Mouse (Mus musculus) forebrain, embryonic 13.5 days (tissue): ENCODE data around the gene Mrgprg. TPM values are rescaled to one million over a fixed set of nuclear protein-coding genes. Genes with fewer than 3 reads are reported as not detected.

Experiments
- ATAC-seq: fragments of 200-750 bp; cut with Nextera tagmentation; 2 replicates; pipeline ENCODE4 v1.8.0; 2017
- H3K27ac ChIP-seq: fragments of 300-500 bp; sonication (generic); 2 replicates; pipeline ENCODE4 v1.5.1; 2015; ENCODE audit warnings: inconsistent platforms, mild to moderate bottlenecking, moderate library complexity
- H3K27me3 ChIP-seq: fragments of 300-500 bp; sonication (generic); 2 replicates; pipeline ENCODE4 v1.6.1; 2015; ENCODE audit warnings: mild to moderate bottlenecking, inconsistent platforms
- H3K36me3 ChIP-seq: fragments of 300-500 bp; sonication (generic); 2 replicates; pipeline ENCODE4 v1.6.1; 2015; ENCODE audit warnings: mild to moderate bottlenecking, inconsistent platforms; ENCODE audit not compliant: poor library complexity, severe bottlenecking
- H3K4me1 ChIP-seq: fragments of 300-500 bp; sonication (generic); 2 replicates; pipeline ENCODE4 v1.6.1; 2015; ENCODE audit warnings: inconsistent platforms
- H3K4me2 ChIP-seq: fragments of 300-500 bp; sonication (generic); 2 replicates; pipeline ENCODE4 v1.6.1; 2015; ENCODE audit warnings: inconsistent platforms, mild to moderate bottlenecking, moderate library complexity
- H3K4me3 ChIP-seq: fragments of 300-500 bp; sonication (generic); 2 replicates; pipeline ENCODE4 v1.5.1; 2015; ENCODE audit warnings: mild to moderate bottlenecking, inconsistent platforms
- H3K9ac ChIP-seq: fragments of 300-500 bp; sonication (generic); 2 replicates; pipeline ENCODE4 v1.6.1; 2015; ENCODE audit warnings: mild to moderate bottlenecking, inconsistent platforms
- H3K9me3 ChIP-seq: fragments of 300-500 bp; sonication (generic); replicated peaks from 2 replicates; pipeline ENCODE4 v1.6.1; 2016; ENCODE audit warnings: inconsistent platforms
- WGBS: fragments of 180-500 bp; shearing (Covaris S2); methylation state at CpG from one replicate; pipeline ENCODE4 v1.1.7; 2015; 5-methylcytosine and 5-hydroxymethylcytosine counted together
- polyA plus RNA-seq: library from polyadenylated mRNA; unstranded; fragments of >200 nt; fragmentation: Nextera tagmentation; extraction: Ambion mirVana; gene quantifications from 2 replicates; pipeline ENCODE4 v1.2.1, GENCODE M21; 2015

The Mrgprg gene
- polyA plus RNA-seq, 1 experiment from 2014 or later: not detected

- peaks cover 24% of the 10 kb centered on the region for H3K4me1 ChIP-seq
- 86% methylated on average over 3 of the region's 3 CpGs for WGBS
- H3K27me3 ChIP-seq: peaks cover 33% of the 10 kb centered on the region
- no peaks in the 10 kb centered on the region for H3K36me3 ChIP-seq
- H3K4me3 ChIP-seq: no peak overlapping the region
- no peak overlapping the region for H3K27ac ChIP-seq
- H3K4me2 ChIP-seq: no peak overlapping the region
- no peak for ATAC-seq
- H3K9me3 ChIP-seq: no peaks in the 10 kb centered on the region
- H3K9ac ChIP-seq: no peak overlapping the region
Measured at GRCm38 (mm10) chr7:143752606-143753005, 14.2 kb downstream of the Mrgprg start.

GRCm38 (mm10) chr7:143752056-143752455 lies 14.7 kb downstream of the Mrgprg start:
- H3K4me2 ChIP-seq: no peak overlapping the region
- H3K36me3 ChIP-seq: no peaks in the 10 kb centered on the region
- no peak overlapping the region for H3K27ac ChIP-seq
- peaks cover 28% of the 10 kb centered on the region for H3K27me3 ChIP-seq
- no peak overlapping the region for H3K9ac ChIP-seq
- ATAC-seq: no peak
- peaks cover 22% of the 10 kb centered on the region for H3K4me1 ChIP-seq
- H3K4me3 ChIP-seq: no peak overlapping the region
- H3K9me3 ChIP-seq: no peaks in the 10 kb centered on the region
- WGBS: 77% methylated on average over 4 of the region's 4 CpGs

DNA sequence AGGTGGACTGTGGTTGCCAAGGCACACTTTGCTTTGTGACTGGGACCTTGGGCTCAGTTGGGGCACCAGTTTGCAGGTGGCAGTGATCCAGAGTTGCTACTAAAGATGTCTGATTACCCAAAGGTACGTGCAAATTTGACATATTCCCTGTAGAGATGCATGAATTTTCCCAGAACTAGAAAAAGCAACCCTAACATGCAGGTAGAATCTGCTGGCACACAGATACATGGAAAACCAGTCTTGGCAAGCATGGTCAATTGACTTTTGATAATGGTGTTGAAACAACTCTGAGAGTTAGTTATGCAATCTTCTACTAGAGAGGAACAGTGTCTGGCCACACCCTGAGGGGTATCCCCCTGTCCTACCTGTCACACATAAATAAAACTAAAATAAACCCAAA lies 15.4 kb downstream of the Mrgprg start:
- no peak overlapping the region for H3K9ac ChIP-seq
- H3K4me1 ChIP-seq: peaks cover 15% of the 10 kb centered on the region
- no peak overlapping the region for H3K27ac ChIP-seq
- 73% methylated on average over 1 of the region's 1 CpGs for whole genome bisulfite sequencing
- H3K27me3 ChIP-seq: peaks cover 27% of the 10 kb centered on the region
- ATAC-seq: no peak
- H3K9me3 ChIP-seq: no peaks in the 10 kb centered on the region
- no peak overlapping the region for H3K4me3 ChIP-seq
- no peaks in the 10 kb centered on the region for H3K36me3 ChIP-seq
- H3K4me2 ChIP-seq: no peak overlapping the region

DNA sequence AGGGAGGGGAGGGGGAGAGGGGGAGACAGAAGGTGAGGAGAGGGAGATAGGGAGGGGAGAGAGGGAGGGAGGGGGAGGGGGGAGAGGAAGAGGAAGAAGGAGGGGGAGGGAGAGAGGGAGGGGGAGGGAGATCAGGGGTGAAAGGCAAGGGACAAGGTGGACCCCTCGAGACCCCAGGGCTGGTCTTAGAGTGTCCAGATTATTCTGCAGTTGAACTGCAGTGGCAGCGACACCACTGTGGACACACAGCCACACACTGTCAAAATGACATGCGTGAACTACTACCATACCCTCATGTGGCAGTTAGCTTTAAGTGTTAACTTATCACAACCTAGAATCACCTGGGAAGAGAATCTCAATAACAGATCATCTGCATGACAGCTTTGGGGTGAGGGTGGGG lies 17.7 kb downstream of the Mrgprg start:
- Histone ChIP-seq H3K4me3 (no peak overlapping the region), H3K27me3 (peaks cover 5% of the 10 kb centered on the region; the same call in 1 of the 2 replicates), H3K4me1 (peaks cover 14% of the 10 kb centered on the region), H3K27ac (peak overlapping the region; percentile 51; the same call in 1 of the 2 replicates), H3K9me3 (no peaks in the 10 kb centered on the region), H3K9ac (no peak overlapping the region), H3K36me3 (no peaks in the 10 kb centered on the region), H3K4me2 (no peak overlapping the region)
- 68% methylated on average over 3 of the region's 3 CpGs for WGBS
- ATAC-seq: peak; percentile 43; the same call in 1 of the 2 replicates

GRCm38 (mm10) chr7:143748041-143748868 lies 18.5 kb downstream of the Mrgprg start:
- H3K27ac ChIP-seq: peak overlapping the region; percentile 61
- 3% methylated on average over 16 of the region's 16 CpGs for WGBS
- peaks cover 14% of the 10 kb centered on the region for H3K4me1 ChIP-seq
- peak overlapping the region; percentile 51 for H3K9ac ChIP-seq
- peaks cover 5% of the 10 kb centered on the region; the same call in 1 of the 2 replicates for H3K27me3 ChIP-seq
- H3K4me3 ChIP-seq: no peak overlapping the region; the same call in 1 of the 2 replicates
- H3K4me2 ChIP-seq: peak overlapping the region; percentile 46
- no peaks in the 10 kb centered on the region for H3K36me3 ChIP-seq
- peak; percentile 93 for ATAC-seq
- H3K9me3 ChIP-seq: no peaks in the 10 kb centered on the region

DNA sequence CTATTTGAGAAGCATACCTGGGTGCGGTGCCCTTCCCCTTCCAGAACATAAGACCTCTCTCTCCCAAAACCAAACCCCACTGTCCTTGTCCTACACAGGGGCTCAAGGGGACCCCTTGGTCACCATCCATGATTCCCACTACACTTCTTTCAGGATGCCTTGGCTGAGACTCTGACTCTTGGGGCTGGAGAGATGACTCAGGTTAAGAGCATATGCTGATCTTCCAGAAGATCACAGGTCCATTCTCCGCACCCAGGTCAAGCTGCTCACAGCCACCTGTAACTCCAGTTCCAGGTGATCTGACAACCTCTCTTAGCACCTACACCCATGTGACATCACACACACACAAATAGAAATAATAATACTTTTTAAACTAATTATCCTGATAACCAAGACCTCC lies 26.1 kb downstream of the Mrgprg start:
- peaks cover 35% of the 10 kb centered on the region for H3K4me1 ChIP-seq
- WGBS: 20% methylated on average over 2 of the region's 2 CpGs
- no peaks in the 10 kb centered on the region for H3K36me3 ChIP-seq
- no peak overlapping the region; the same call in 1 of the 2 replicates for H3K27ac ChIP-seq
- H3K27me3 ChIP-seq: peaks cover 19% of the 10 kb centered on the region
- peak overlapping the region; percentile 69 for H3K4me3 ChIP-seq
- H3K4me2 ChIP-seq: peak overlapping the region; percentile 87
- H3K9ac ChIP-seq: peak overlapping the region; percentile 94
- no peak for ATAC-seq
- H3K9me3 ChIP-seq: no peaks in the 10 kb centered on the region

DNA sequence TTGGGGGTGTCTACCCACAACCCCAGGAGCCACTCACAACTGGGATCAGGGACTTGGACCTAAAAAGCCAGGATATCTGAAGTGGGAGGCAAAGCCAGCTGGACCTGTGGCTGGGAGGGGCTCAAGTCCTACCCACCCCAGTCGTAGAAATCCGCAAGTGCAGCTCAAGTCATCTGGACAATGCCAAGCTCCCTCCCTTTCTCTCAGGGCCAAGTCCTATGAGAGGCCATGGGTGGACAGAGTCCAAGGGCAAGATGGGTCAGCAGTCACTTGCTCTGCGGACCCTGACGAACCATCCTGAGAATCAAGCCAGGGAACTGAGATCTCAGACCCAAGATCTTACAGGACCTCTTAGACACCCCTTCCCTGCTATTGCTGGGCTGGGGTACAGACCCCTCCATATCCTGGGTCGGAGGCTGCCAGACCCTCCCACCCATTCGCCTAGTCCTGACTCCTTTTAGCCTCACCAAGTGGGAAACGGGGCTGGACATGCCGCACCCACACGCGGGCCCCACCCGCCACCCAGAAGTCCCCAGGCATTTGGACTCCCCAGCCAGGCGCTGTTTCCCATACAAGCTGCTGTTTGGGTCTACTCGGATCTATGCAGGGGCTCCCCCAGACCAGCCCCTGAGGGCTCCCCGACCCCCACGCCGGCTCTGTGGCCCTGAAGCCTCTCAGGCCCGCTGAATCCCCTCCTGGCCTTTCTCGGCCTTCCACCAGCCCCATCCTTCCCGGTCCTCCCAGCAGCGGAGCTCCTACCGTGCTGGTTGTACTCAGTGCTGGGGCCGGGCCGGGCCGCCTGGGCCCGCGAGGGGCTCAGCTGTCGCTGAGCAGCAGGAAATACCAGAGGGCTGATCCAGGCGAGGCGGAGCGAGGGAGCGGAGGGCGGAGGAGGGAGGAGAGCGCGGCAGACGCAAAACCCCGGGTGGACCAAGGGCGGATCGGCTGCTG lies 27.0 kb downstream of the Mrgprg start:
- peak overlapping the region; percentile 82 for H3K27ac ChIP-seq
- peak overlapping the region; percentile 87 for H3K4me2 ChIP-seq
- H3K4me3 ChIP-seq: peak overlapping the region; percentile 69
- WGBS: 6% methylated on average over 31 of the region's 38 CpGs
- no peaks in the 10 kb centered on the region for H3K36me3 ChIP-seq
- ATAC-seq: peak; percentile 92
- H3K9ac ChIP-seq: peak overlapping the region; percentile 94
- peaks cover 35% of the 10 kb centered on the region for H3K4me1 ChIP-seq
- no peaks in the 10 kb centered on the region for H3K9me3 ChIP-seq
- peaks cover 19% of the 10 kb centered on the region for H3K27me3 ChIP-seq

DNA sequence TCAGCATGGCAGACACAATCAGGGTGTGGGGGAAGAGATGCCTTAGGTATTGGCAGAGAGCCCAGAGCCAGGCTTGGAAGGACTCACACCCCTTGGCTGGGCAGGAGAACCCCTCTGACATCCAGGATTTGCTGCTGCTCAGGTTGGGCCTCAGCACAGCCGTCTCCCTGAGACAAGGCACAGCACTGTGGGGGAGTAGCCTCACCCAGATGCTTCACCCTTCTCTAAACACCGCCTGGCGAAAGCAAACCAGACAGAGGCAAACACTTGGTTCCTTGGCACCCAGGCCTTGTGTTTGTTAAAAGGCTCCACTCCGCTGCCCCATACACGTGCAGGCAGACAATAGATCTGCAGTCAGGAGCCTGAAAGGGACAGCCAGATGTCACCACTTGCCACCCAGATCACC lies 28.2 kb downstream of the Mrgprg start:
- 20% methylated on average over 5 of the region's 5 CpGs for WGBS

DNA sequence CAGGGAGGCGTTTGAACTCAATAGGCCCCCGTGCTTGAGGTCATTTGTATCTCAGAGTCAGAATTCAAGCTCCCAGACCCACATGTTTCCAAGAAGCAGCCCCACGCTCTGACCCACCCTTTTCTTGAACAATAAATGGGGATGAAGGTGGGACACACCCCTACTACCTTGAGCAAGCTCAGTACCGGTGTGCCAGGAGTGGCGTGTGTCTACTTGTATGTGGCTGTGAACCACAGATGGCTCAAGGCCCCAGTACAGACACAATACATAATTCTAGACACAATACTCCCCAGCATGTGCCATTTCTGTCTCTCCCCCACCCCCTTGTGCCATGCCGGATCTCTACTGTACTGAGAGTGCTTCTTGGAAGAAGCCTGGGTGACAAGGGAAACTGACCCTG lies 28.6 kb downstream of the Mrgprg start:
- Histone ChIP-seq H3K4me1 (peaks cover 35% of the 10 kb centered on the region), H3K27ac (peak overlapping the region; percentile 82), H3K4me2 (peak overlapping the region; percentile 87), H3K27me3 (peaks cover 19% of the 10 kb centered on the region), H3K4me3 (peak overlapping the region; percentile 69), H3K9ac (peak overlapping the region; percentile 94), H3K36me3 (no peaks in the 10 kb centered on the region), H3K9me3 (no peaks in the 10 kb centered on the region)
- WGBS: 72% methylated on average over 6 of the region's 6 CpGs
- no peak; the same call in 1 of the 2 replicates for ATAC-seq

More for the DNA sequence above, 28.2 kb downstream of the Mrgprg start:
- peaks cover 35% of the 10 kb centered on the region for H3K4me1 ChIP-seq
- H3K9ac ChIP-seq: peak overlapping the region; percentile 94
- peak; percentile 40 for ATAC-seq
- no peaks in the 10 kb centered on the region for H3K9me3 ChIP-seq
- H3K27me3 ChIP-seq: peaks cover 19% of the 10 kb centered on the region
- H3K27ac ChIP-seq: peak overlapping the region; percentile 82
- no peaks in the 10 kb centered on the region for H3K36me3 ChIP-seq
- H3K4me3 ChIP-seq: peak overlapping the region; percentile 69
- H3K4me2 ChIP-seq: peak overlapping the region; percentile 87

DNA sequence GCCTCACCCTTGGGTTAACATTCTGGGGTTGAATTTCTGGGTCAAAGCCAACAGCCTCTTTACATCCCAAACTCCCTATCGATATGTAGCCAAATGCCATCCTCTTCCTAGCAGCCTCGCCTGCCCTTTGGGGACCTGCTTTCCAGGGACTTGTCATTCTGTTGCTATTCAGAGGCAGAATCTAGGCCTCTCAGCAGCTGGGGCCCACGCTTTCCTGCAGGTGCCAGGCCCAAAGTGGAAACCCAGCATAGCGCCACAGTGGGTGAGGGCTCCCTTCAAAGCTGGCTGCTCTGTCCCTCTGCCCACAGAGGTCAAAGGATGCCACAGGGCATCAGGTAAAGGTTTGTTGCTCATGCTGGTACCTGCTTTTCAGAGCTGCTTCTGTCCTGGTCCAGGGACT lies 33.0 kb downstream of the Mrgprg start:
- peaks cover 15% of the 10 kb centered on the region for H3K4me1 ChIP-seq

GRCm38 (mm10) chr7:143729886-143730285 lies 36.9 kb downstream of the Mrgprg start:
- H3K27ac ChIP-seq: no peak overlapping the region
- H3K27me3 ChIP-seq: no peaks in the 10 kb centered on the region
- no peak overlapping the region for H3K4me2 ChIP-seq
- no peaks in the 10 kb centered on the region for H3K9me3 ChIP-seq
- 77% methylated on average over 10 of the region's 10 CpGs for WGBS
- H3K36me3 ChIP-seq: no peaks in the 10 kb centered on the region
- no peak overlapping the region for H3K9ac ChIP-seq
- no peak overlapping the region for H3K4me3 ChIP-seq
- H3K4me1 ChIP-seq: no peaks in the 10 kb centered on the region
- no peak for ATAC-seq

More for the DNA sequence above, 33.0 kb downstream of the Mrgprg start:
- H3K36me3 ChIP-seq: no peaks in the 10 kb centered on the region
- no peaks in the 10 kb centered on the region for H3K9me3 ChIP-seq
- WGBS: 89% methylated on average over 4 of the region's 4 CpGs
- no peak overlapping the region for H3K4me2 ChIP-seq
- H3K27me3 ChIP-seq: no peaks in the 10 kb centered on the region
- ATAC-seq: no peak
- no peak overlapping the region for H3K27ac ChIP-seq
- H3K9ac ChIP-seq: no peak overlapping the region
- no peak overlapping the region for H3K4me3 ChIP-seq

DNA sequence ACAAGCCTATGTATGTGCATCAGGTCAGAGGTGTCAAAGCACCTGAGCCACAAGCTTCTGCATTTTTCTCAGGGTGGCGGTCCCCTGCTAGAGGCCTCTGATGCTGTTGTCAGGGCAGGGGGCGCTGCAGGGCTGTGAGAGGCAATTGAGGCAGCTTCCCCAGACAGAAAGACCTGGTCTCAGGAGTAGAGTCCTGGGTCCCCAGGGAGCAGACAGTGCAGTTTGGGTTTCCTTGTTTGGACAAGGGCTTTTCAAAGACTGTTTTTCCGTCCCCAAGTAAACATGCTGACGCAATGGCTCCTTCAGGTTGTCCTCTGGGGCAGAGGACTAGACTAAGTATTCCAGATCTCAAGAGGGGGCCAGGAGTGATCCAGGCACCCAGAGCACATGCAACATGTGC lies 40.4 kb downstream of the Mrgprg start:
- Histone ChIP-seq H3K27ac (no peak overlapping the region), H3K4me1 (0 out of 2 replicates have a peak, but pooled peaks cover 7% of the 10 kb centered on the region)

More for the DNA sequence above, 40.4 kb downstream of the Mrgprg start:
- no peak for ATAC-seq
- Histone ChIP-seq H3K4me2 (no peak overlapping the region), H3K9ac (no peak overlapping the region), H3K36me3 (no peaks in the 10 kb centered on the region), H3K27me3 (no peaks in the 10 kb centered on the region), H3K4me3 (no peak overlapping the region), H3K9me3 (no peaks in the 10 kb centered on the region)
- 81% methylated on average over 4 of the region's 4 CpGs for WGBS
